Mouse (Mus musculus): ENCODE measurements around the gene Ogdhl. TPM values are rescaled to one million over a fixed set of nuclear protein-coding genes. Genes with fewer than 3 reads are reported as not detected.
"Not testable (repeated sequence)": the region's sequence is repeated elsewhere in the genome, so short reads cannot be mapped to it uniquely, and the experiment has no call there.

The Ogdhl gene
- polyA plus RNA-seq, 1 experiment, result 1.9 TPM

DNA sequence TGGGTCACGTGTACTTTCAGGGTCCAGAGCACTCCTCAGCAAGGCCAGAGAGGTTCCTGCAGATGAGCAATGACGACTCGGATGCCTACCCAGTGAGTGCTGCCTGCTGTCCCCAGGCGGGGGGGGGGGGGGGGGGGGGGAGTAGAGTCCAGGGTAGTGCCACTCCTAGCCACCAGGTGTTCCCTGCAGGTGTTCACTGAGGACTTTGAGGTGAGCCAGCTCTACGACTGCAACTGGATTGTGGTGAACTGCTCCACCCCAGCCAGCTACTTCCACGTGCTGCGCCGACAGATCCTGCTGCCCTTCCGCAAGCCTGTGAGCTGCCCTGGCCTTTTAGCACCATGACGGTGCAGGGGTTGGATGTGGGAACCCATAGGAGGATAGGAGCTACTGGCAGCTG lies 22.9 kb downstream of the Ogdhl start:
- H3K4me1 ChIP-seq (ENCODE audit: control insufficient read depth, insufficient read depth, insufficient read length, low read length), result peaks cover 4% of the 10 kb centered on the region
- H3K27me3 ChIP-seq (ENCODE audit: control insufficient read depth, insufficient read depth, low read length), result no peaks in the 10 kb centered on the region
- WGBS, result 37% methylated on average over 10 of the region's 10 CpGs
- no peak overlapping the region for H3K27ac ChIP-seq (ENCODE audit: insufficient read depth, low read depth, low read length)
- no peak for TF ChIP-seq POLR2A (IDR thresholded peaks at IDR 0.05; ENCODE audit: low read depth, low read length)
- TF ChIP-seq CTCF (IDR thresholded peaks at IDR 0.05; ENCODE audit: extremely low read depth, insufficient read length, insufficient replicate concordance, low read depth, low read length), result no peak
- H3K36me3 ChIP-seq (ENCODE audit: control insufficient read depth, insufficient read depth, low read length), result no peaks in the 10 kb centered on the region
- no peak overlapping the region for H3K4me3 ChIP-seq (ENCODE audit: low read depth, low read length)

DNA sequence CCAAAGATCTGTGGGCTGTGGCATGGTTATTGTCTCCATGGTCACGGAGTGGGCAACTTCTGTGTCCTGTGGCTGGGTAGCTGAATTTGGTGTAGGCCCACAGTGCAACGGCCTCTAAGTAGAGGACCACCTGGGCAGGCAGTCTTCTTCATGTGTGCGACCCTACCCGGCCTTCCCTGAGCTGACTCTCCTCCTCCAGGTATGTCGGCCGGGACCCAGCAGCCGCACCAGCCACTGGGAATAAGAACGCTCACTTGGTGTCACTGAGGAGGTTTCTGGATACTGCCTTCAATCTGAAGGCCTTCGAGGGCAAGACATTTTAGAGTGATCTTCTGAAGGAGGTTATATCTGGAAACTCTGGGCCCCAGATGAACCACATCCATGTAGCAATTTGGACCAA lies 25.5 kb downstream of the Ogdhl start:
- no peaks in the 10 kb centered on the region for H3K36me3 ChIP-seq (ENCODE audit: control insufficient read depth, insufficient read depth, low read length)
- 92% methylated on average over 9 of the region's 9 CpGs for WGBS
- no peaks in the 10 kb centered on the region for H3K27me3 ChIP-seq (ENCODE audit: control insufficient read depth, insufficient read depth, low read length)
- peaks cover 6% of the 10 kb centered on the region for H3K4me1 ChIP-seq (ENCODE audit: control insufficient read depth, insufficient read depth, insufficient read length, low read length)
- TF ChIP-seq POLR2A (IDR thresholded peaks at IDR 0.05; ENCODE audit: low read depth, low read length) (no peak), CTCF (IDR thresholded peaks at IDR 0.05; ENCODE audit: extremely low read depth, insufficient read length, insufficient replicate concordance, low read depth, low read length) (no peak)
- H3K4me3 ChIP-seq (ENCODE audit: low read depth, low read length), result no peak overlapping the region
- no peak overlapping the region for H3K27ac ChIP-seq (ENCODE audit: insufficient read depth, low read depth, low read length)

DNA sequence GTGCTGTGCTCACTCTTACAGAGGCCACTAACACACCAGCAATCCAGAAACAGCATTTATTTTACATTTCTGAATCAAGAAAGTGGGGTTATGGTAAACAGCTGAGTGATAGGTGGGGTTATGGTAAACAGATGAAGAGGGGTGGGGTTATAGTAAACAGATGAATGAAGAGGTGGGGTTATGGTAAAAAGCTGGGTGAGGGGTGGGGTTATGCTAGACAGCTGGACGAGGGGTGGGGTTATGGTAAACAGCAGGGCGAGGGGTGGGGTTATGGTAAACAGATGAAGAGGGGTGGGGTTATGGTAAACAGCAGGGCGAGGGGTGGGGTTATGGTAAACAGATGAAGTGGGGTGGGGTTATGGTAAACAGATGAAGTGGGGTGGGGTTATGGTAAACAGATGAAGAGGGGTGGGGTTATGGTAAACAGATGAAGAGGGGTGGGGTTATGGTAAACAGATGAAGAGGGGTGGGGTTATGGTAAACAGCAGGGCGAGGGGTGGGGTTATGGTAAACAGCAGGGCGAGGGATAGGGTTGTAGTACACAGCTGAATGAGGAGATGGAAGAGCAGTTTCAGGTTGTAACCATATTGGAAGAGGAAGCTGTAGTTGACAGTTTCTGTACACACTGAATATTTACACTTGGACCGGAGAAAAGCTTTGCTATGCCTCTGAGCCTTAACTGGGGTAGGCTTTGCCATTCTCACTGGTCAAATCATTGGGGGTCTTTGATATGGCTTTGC lies 29.5 kb downstream of the Ogdhl start:
- not testable (repeated sequence) for H3K36me3 ChIP-seq (ENCODE audit: control insufficient read depth, insufficient read depth, low read length); H3K27ac ChIP-seq (ENCODE audit: insufficient read depth, low read depth, low read length); H3K4me3 ChIP-seq (ENCODE audit: low read depth, low read length); H3K4me1 ChIP-seq (ENCODE audit: control insufficient read depth, insufficient read depth, insufficient read length, low read length); H3K27me3 ChIP-seq (ENCODE audit: control insufficient read depth, insufficient read depth, low read length)
- 25% methylated on average over 6 of the region's 6 CpGs for WGBS

DNA sequence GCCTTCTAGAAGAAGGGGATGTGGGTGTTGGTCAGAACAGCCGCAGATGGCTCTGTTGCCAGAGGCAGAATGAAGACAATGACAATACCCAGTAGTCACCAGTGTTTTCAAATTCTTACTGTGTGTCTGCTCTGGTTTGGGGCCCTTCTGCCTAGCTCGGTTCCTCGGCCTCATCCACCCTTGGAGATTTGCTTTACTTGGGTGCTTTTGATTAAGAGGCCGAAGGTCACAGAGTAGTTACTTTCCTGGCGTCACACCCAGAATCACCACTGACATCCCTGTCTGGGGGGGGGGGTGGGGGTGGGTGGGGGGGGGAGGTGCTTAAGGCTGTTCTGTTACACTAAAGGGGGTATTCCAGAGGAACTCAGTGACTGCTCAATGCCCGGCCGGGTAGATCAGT lies 42.5 kb downstream of the Ogdhl start:
- no peaks in the 10 kb centered on the region for H3K36me3 ChIP-seq (ENCODE audit: control insufficient read depth, insufficient read depth, low read length)
- no peaks in the 10 kb centered on the region for H3K27me3 ChIP-seq (ENCODE audit: control insufficient read depth, insufficient read depth, low read length)
- H3K27ac ChIP-seq (ENCODE audit: insufficient read depth, low read depth, low read length), result no peak overlapping the region
- H3K4me3 ChIP-seq (ENCODE audit: low read depth, low read length), result no peak overlapping the region
- WGBS, result 26% methylated on average over 7 of the region's 7 CpGs
- TF ChIP-seq CTCF (IDR thresholded peaks at IDR 0.05; ENCODE audit: extremely low read depth, insufficient read length, insufficient replicate concordance, low read depth, low read length), result no peak
- no peak for TF ChIP-seq POLR2A (IDR thresholded peaks at IDR 0.05; ENCODE audit: low read depth, low read length)
- peaks cover 6% of the 10 kb centered on the region; the same call in 1 of the 2 replicates for H3K4me1 ChIP-seq (ENCODE audit: control insufficient read depth, insufficient read depth, insufficient read length, low read length)

DNA sequence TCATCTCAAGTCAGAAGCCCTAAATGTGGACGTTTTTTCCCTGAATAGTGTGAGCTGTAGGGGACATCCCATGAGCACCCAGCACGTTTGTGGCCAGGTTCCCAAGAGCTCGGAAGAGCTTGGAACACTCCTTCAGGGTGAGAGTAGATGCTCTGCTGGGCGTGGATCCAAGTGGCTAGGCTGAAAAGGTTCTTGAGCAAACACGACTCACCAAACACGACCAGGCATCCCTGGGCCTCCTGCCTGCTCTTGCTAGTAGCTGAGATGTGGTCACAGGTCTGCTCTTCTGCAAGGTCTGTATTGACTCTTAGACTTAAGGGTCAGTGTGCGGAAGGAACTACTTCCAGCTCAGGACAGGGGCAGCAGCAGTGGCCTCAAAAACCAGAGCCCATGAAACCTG lies 47.9 kb downstream of the Ogdhl start:
- H3K4me1 ChIP-seq (ENCODE audit: control insufficient read depth, insufficient read depth, insufficient read length, low read length), result peaks cover 2% of the 10 kb centered on the region; the same call in 1 of the 2 replicates
- WGBS, result 28% methylated on average over 7 of the region's 7 CpGs
- H3K27me3 ChIP-seq (ENCODE audit: control insufficient read depth, insufficient read depth, low read length), result no peaks in the 10 kb centered on the region
- TF ChIP-seq CTCF (IDR thresholded peaks at IDR 0.05; ENCODE audit: extremely low read depth, insufficient read length, insufficient replicate concordance, low read depth, low read length) (no peak), POLR2A (IDR thresholded peaks at IDR 0.05; ENCODE audit: low read depth, low read length) (no peak)
- no peaks in the 10 kb centered on the region for H3K36me3 ChIP-seq (ENCODE audit: control insufficient read depth, insufficient read depth, low read length)
- H3K27ac ChIP-seq (ENCODE audit: insufficient read depth, low read depth, low read length), result no peak overlapping the region
- no peak overlapping the region for H3K4me3 ChIP-seq (ENCODE audit: low read depth, low read length)

DNA sequence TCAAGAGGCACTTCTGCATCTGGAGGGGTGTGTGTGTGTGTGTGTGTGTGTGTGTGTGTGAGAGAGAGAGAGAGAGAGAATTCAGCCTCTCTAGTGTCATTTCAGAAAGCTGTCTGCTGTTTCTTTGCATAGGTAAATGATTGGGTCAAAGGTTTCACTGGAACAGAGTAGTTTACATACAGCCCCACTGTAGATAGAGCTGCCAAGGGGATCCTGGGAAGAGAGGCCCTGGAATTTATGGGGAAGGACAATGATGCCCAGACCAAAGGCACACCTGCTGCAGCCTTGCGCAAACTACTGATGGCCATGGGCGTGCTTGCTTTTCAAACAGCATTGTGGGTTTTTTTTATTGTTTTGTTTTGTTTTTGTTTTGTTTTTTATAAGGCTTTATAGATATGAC lies 50.7 kb downstream of the Ogdhl start:
- H3K27ac ChIP-seq (ENCODE audit: insufficient read depth, low read depth, low read length), result no peak overlapping the region
- TF ChIP-seq POLR2A (IDR thresholded peaks at IDR 0.05; ENCODE audit: low read depth, low read length) (no peak), CTCF (IDR thresholded peaks at IDR 0.05; ENCODE audit: extremely low read depth, insufficient read length, insufficient replicate concordance, low read depth, low read length) (no peak)
- WGBS, result 19% methylated on average over 2 of the region's 2 CpGs
- no peaks in the 10 kb centered on the region for H3K36me3 ChIP-seq (ENCODE audit: control insufficient read depth, insufficient read depth, low read length)
- no peaks in the 10 kb centered on the region for H3K4me1 ChIP-seq (ENCODE audit: control insufficient read depth, insufficient read depth, insufficient read length, low read length)
- H3K4me3 ChIP-seq (ENCODE audit: low read depth, low read length), result no peak overlapping the region
- no peaks in the 10 kb centered on the region for H3K27me3 ChIP-seq (ENCODE audit: control insufficient read depth, insufficient read depth, low read length)

DNA sequence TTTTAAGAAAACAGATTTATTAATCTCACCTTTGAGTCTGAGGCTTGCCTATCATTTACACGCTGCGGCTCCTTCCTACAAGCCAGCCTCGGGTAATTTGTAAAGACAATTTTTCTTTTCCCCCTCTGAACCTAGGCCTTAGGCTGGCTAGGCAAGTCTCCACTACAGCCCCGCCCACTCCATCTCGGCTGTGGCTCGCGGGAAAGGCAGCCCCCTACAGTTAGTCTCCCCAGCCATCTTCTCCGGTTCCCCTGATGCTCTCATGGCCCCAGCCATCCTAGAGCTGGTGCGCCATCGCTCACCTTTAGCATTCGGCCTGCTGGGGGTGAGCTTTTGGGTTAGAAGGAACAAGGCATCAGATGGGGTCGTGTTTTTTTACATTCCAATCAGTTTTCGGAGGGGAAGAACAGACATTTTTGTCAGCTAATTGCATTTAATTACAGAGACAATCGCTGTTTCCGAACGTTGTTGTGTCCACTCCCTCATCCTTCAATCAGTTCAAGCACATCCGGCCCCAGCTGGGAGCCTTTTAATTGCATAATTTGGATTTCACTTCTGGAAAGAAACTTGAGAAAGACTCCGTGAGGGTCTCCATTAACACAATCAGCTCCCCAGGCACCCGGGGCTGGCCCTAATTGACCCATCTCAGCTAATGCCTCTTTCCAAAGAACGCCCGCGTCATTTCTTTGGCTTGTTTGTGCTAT lies 57.7 kb downstream of the Ogdhl start:
- no peak for TF ChIP-seq POLR2A (IDR thresholded peaks at IDR 0.05; ENCODE audit: low read depth, low read length)
- no peak for TF ChIP-seq CTCF (IDR thresholded peaks at IDR 0.05; ENCODE audit: extremely low read depth, insufficient read length, insufficient replicate concordance, low read depth, low read length)
- Histone ChIP-seq H3K4me3 (ENCODE audit: low read depth, low read length) (no peak overlapping the region), H3K27ac (ENCODE audit: insufficient read depth, low read depth, low read length) (no peak overlapping the region), H3K27me3 (ENCODE audit: control insufficient read depth, insufficient read depth, low read length) (no peaks in the 10 kb centered on the region), H3K36me3 (ENCODE audit: control insufficient read depth, insufficient read depth, low read length) (no peaks in the 10 kb centered on the region), H3K4me1 (ENCODE audit: control insufficient read depth, insufficient read depth, insufficient read length, low read length) (no peaks in the 10 kb centered on the region)
- 40% methylated on average over 22 of the region's 22 CpGs for WGBS

Measured in small intestine, adult 2 months (tissue).